Mouse (Mus musculus): ENCODE data around the gene Pkd1l3.

Pkd1l3 gene

DNA sequence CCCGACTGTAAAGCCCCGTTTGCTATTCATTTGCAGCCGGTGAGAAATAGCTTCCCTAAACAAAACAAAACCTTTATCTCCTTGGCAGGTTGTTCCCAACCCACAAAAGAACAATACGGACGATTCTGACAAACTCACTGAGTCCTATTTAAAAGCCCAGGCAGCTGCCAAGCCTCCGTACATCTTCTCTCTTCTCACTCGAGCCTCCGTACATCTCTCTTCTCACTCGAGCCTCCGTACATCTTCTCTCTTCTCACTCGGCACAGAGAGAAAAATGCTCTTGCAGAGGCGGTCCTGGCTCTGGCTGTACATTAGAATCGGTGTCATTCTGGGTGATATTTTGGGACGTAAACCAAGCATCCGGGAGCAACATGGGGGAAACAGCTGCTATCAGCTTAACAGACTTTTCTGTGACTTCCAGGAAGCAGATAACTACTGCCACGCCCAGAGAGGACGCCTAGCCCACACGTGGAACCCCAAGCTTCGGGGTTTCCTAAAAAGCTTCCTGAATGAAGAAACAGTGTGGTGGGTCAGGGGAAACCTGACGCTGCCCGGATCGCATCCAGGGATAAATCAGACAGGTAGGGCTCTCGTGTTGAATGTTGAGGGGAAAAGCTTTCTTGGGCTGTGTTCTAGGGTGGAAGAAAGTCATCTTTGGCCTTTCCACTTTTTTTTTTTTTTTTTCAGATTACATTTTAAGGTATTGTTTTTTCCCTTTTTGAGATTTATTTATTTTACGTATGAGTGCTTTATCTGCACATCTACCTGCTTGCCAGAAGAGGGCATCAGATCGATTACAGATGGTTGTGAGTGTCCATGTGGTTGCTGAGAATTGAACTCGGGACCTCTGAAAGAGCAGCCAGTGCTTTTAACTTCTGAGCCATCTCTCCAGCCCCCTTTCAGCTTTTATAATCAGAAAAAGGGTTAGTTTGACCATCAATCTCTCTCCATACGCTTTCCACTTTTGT lies at the start of gene Pkd1l3:
TSS of gene Pkd1l3 (plus strand) at position 275 of the 968 bp plus-strand sequence.
- no peak for DNase-seq

GRCm38 (mm10) chr8:109564766-109565165 lies 49.6 kb upstream of the Pkd1l3 start:
- DNase-seq: no peak

DNA sequence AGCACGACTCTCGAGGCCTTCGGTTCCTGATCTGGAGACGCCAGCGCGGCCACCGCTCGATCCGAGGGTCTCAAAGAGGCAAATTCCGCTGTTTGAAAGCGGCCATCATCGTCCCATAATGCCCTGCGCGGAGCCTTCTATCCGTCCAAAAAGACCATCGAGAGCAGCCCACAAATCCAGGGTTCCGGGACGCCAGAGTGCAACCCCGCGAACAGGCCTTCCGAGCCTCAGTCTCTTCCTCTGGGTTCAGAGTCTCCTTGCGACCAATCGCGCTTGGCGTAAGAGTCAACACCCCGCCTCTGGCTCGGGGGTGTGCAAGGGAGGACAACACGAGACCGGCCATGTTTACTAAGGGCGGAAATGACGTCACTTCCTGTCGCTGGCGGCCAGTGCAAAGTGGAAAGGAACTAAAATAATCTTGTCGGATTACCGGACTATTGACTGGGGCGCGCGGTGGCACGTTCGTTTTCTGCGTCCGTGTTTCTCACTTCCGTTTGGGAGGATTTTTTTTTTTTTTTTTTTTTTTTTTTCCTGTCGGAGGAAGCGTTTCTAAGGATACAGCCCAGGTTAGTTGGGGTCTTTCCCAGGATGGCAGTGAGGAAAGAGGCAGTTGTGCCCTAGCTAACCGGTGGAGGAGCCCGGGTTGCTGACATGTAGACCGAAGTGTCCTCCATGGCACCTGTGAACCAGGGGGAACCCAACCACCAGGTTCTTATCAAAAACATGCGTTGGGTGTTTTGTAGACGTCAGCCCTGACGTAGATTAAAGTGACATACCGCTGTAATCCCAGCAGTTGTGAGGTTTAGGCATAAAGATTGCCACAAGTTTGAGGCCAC lies 48.6 kb upstream of the Pkd1l3 start, which contains the start of the genes Dhx38 and Txnl4b:
TSS of gene Dhx38 (minus strand) at position 364 of the 836 bp plus-strand sequence.
TSS of gene Txnl4b (plus strand) at position 395 of the 836 bp plus-strand sequence.
- DNase-seq: peak; percentile 98 to 99

DNA sequence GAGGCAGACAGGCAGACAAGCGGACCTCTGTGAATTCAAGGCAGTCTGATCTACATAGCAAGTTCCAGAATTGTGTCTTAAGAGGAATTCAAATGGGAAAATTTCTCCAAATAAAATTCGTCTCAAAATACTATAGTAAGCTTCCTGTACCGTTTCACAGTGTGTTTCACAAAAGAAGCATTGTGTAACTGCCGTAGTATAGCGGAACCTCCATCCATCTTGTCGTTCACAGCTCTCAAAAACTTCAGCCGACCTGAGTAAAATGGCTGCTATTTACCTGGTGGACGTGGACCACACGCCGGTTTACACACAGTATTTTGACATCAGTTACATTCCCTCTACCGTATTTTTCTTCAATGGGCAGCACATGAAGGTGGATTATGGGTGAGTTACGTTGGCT lies 43.2 kb upstream of the Pkd1l3 start:
- DNase-seq: no peak

- no peak for DNase-seq
Observed at GRCm38 (mm10) chr8:109576311-109576710, 38.0 kb upstream of the Pkd1l3 start.

GRCm38 (mm10) chr8:109578900-109579301 lies 35.4 kb upstream of the Pkd1l3 start, which contains the start of gene Hp:
Gene Hp (minus strand): TSS chr8:109579172.
- no peak for DNase-seq

DNA sequence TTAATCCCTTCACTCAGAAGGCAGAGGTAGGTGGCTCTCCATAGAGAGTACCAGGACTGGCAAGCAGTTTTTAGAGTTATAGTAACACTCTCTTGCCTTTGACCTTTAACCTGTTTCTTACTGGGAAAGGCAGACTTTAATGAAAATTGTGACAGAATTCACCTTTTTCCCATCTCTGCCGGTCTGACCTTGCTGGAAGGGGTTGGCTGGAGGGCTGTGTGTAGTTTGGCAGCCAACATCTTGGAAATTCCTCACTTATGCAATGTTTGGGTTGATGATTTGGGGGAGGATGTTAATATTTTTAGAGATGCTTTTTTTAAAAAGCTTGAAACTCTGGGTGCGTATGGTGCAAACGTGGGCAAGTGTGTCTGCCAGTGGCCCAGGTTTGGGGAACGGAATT lies 30.0 kb upstream of the Pkd1l3 start:
- DNase-seq: no peak

DNA sequence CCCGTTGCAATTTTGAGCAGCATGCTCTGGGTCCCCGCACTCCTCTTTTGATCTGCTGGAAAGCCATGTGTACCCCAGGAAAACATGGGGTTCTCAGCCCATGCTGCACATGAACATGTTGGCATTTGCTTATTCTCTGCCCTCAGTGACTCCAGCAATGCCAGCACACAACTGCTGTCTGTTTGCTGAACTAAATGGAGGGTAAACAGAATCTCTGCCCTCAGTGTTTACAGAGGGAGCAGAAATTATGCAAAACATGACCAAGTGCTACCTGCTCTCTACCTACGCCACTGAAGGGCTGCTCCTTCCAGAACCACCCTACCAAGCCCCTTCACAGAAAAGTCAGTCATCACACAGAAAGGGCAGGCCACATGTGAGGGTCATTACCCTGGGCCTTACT lies 29.5 kb upstream of the Pkd1l3 start:
- DNase-seq: no peak

DNA sequence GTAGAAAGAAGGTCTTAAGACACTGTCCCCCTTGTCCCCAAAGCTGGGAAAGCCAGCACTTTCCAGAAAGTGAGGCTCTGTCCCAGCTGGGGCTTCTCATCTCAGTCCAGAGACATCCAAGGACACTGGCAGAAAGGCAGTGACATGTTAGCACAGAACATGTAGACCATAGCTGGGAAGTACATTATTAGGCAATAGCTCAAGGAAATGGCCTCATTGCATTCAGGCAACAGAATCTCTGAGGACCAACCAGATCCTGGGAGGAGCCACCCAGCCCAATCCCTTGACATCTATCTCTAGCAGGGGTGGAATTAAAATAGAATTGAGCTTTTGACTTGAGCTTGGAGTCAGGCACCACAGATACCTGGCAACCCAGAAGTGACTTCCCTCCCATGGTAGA lies 28.7 kb upstream of the Pkd1l3 start:
- no peak for DNase-seq

DNA sequence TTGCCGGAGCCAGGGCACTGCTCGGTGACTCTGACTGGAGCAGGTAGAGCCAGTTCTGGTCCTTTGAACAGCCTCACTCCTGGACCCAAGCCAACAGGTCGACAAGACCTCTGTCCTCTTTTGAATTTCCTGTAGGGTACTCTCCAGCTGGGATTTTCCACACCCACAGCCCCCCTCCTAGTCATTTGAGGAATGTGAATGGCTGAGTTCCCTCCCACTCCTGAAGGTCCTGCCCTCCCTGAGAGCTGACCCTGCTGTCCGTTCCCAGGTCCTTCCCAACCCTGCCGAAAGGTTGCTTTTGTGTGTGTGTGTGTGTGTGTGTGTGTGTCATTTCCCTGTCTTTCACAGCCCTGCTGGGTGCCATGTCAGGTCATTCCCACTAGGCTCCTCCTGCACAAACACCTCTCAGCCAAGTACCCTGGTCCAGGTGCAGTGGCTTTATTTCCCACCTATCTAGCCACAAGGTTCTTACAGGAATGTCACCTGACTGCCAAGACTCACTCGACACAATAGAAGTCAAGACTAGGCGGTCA lies 27.3 kb upstream of the Pkd1l3 start:
- peak; percentile 70 to 74 for DNase-seq

DNA sequence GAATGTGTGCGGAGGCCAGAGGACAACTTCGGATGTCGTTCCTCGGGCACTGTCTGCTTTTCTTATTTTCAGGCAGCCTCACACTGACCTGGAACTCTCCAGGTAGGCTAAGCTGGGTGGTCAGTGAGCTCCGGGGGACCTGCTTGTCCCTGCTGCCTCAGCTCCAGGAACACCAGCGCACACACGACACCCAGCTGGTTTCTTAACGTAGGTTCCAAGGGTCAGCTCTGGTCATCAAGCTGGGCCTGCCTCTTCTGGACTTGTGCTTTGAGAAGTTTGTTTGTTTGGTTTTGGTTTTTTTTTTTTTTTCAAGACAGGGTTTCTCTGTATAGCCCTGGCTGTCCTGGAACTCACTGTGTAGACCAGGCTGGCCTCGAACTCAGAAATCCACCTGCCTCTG lies 23.4 kb upstream of the Pkd1l3 start:
- DNase-seq: no peak

DNA sequence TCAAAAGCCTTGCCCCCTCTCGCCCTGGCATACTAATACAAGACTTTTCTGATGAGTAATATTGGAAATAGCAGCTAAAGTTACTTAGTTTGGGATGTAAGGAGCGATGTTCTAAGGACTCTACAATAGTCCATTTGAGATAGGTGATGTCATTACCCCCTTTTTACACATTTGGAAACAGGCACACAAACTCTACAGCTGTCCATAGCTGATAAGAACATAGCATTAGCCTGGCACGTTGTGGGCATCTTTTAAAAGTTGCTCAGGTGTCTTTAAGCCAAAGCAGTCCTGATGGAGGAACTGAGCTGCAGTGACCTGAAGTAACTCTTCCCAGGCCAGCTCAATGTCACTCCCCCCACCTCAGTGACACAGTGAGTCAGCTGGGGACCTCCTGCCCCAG lies 22.9 kb upstream of the Pkd1l3 start:
- no peak for DNase-seq

GRCm38 (mm10) chr8:109592164-109592563 lies 22.2 kb upstream of the Pkd1l3 start:
- DNase-seq: no peak

GRCm38 (mm10) chr8:109593117-109593788 lies 21.1 kb upstream of the Pkd1l3 start:
- DNase-seq: peak; percentile 16 to 41

DNA sequence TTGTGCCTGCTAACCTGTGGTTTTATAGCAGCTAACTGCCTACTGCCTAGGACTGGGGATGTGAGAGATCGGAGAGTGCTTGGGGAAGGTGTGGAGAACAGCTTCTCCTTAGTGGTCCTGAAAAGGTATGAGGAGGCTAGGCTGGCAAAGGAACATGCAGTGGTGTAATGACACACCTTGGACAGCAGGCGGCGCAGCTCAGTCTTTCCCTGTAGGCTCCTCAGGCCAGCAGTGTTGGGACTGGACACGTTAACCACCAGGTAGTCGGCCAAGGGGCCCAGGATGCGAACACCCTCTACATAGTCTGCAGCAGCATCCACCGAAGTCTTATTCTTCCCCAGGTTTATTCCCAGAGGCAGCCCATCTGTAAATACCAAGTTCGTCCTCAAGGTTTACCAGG lies 18.5 kb upstream of the Pkd1l3 start:
- DNase-seq: peak; percentile 36 to 74

DNA sequence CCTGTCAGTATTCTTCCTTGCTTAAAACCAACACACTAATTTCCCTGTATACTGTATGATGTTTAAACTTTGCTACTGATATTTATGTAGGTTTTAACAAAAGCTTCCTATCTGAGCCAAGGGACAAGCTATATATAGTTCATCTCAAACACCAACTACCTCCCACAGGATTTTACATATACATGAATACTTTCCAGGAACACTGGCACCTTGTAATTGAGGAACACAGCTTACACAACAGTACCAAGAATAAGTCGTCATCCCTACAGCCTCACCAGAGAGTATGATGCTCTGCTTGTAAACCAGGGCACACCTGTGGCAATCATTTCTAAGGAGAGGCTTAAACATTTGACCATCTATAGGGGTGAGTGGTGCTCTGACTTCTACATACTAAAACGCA lies 7.6 kb upstream of the Pkd1l3 start:
- no peak for DNase-seq

- DNase-seq: no peak
Observed at GRCm38 (mm10) chr8:109607650-109608049, 6.7 kb upstream of the Pkd1l3 start.

DNA sequence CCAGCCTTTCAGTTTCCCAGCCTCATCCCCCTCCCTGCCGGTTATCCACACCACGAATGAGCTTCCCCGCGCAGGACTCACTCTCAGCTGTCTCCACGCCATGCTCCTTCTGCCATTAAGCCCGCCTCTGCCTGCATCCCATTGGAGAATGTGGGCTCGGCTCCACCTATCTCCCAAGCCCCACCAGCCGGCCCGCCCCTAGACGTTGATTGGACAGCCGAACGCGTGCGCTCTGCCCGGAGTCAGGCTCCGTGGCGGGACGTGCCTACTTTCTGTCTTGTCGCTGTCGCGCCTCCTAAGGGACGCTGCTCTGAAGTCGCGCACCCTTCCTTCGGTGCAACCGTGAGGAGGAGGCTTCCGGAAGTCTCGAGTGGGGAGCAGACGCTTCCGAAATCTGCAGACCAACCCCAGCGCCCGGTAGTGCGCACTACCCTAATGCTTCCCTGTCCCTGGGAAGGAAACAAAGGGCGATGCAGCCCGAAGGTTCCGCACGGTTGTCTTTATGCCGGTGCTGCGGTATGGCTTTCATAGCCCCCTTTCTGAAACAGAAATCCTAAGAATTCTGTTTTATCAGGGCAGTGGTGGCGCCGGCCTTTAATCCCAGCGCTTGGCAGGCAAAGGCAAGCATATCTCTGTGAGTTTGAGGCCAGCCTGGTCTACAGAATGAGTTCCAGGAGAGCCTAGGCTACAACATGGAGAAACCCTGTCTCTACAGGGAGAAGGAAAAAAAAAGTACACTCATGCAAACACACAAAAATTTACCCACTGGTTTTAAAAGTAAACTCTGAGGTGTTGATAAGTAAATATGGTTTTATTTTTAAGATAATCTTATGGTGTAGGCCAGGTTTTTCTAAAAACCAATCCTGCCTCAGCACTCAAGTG lies 5.8 kb upstream of the Pkd1l3 start, which contains the start of gene Dhodh:
TSS of gene Dhodh (minus strand) at position 403 of the 882 bp plus-strand sequence.
- DNase-seq: peak; percentile 97

DNA sequence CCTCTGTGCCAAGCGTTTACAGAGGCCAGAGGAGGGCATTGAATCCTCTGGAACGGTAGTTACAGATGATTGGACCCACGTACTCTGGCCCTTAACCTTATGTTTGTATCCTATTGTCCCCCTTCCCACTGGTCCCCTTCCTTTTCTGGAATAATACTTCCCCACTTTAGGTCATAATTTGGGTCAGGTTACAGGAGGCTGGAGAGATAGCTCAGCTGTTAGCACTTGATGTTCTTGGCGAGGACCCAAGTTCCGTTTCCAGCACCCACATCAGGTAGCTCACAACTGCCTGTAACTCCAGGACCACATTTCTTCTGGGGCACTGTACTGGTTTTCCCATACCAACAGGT lies 5.2 kb upstream of the Pkd1l3 start:
- peak; percentile 38 to 52 for DNase-seq

DNA sequence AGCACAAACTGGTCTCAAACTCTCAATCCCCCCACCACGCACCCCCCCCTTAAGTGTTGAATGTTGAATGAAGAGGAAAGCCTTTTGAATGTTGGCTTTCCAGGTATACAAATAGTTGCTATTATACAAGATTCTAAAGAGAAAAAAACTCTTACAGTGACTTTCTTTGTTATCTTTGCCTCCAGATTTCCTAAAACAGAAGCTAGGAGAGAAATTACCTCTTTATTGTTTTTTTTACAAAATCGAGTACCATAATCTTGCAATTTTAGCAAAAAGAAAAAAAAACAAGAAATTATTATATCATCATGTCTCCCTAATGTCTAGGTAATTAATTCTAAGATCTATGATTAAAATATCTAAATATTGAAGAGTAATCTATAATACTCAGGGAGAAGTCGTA lies 1.3 kb downstream of the Pkd1l3 start:
- DNase-seq: no peak

GRCm38 (mm10) chr8:109628638-109629037 lies 14.3 kb downstream of the Pkd1l3 start:
- no peak for DNase-seq

Measured in kidney, postnatal 36 days (tissue).